Mouse (Mus musculus) T-cell, adult 2 months (primary cell): ENCODE results near the gene Glod4.

ENCODE experiments used
- DNase-seq: peaks from one replicate; pipeline ENCODE4 v3.0.0; 2022; ENCODE audit warnings: low spot score

Glod4 gene

GRCm38 (mm10) chr11:76201761-76202674 lies 41.5 kb downstream of the Glod4 start:
- DNase-seq: peak; percentile 42

- DNase-seq: no peak
Observed at GRCm38 (mm10) chr11:76196977-76197469, 46.5 kb downstream of the Glod4 start.

- no peak for DNase-seq
Observed at GRCm38 (mm10) chr11:76196275-76196976, 47.1 kb downstream of the Glod4 start.

GRCm38 (mm10) chr11:76186908-76187307 lies 56.6 kb downstream of the Glod4 start:
- no peak for DNase-seq

GRCm38 (mm10) chr11:76183745-76184144 lies 59.8 kb downstream of the Glod4 start:
- no peak for DNase-seq

- DNase-seq: no peak
Observed at GRCm38 (mm10) chr11:76180146-76180540, 63.4 kb downstream of the Glod4 start.

- DNase-seq: peak; percentile 78
Observed at GRCm38 (mm10) chr11:76179495-76180145, 63.9 kb downstream of the Glod4 start, which contains the start of the genes Vps53 and Fam57a. Gene Vps53 (minus strand): TSS chr11:76179647. Gene Fam57a (plus strand): TSS chr11:76179671.

- DNase-seq: no peak
Observed at GRCm38 (mm10) chr11:76178726-76179494, 64.6 kb downstream of the Glod4 start.

- no peak for DNase-seq
Observed at GRCm38 (mm10) chr11:76170207-76170606, 73.3 kb downstream of the Glod4 start.

GRCm38 (mm10) chr11:76168976-76169375 lies 74.5 kb downstream of the Glod4 start:
- no peak for DNase-seq

GRCm38 (mm10) chr11:76167079-76167765 lies 76.3 kb downstream of the Glod4 start:
- peak; percentile 65 for DNase-seq

GRCm38 (mm10) chr11:76166657-76167056 lies 76.9 kb downstream of the Glod4 start:
- no peak for DNase-seq

GRCm38 (mm10) chr11:76160251-76160650 lies 83.3 kb downstream of the Glod4 start:
- no peak for DNase-seq

- no peak for DNase-seq
Observed at GRCm38 (mm10) chr11:76158375-76158774, 85.2 kb downstream of the Glod4 start.

- no peak for DNase-seq
Observed at GRCm38 (mm10) chr11:76154861-76155260, 88.7 kb downstream of the Glod4 start.

- DNase-seq: no peak
Observed at GRCm38 (mm10) chr11:76154200-76154599, 89.3 kb downstream of the Glod4 start.

GRCm38 (mm10) chr11:76153236-76153951 lies 90.1 kb downstream of the Glod4 start:
- no peak for DNase-seq

GRCm38 (mm10) chr11:76150980-76151379 lies 92.5 kb downstream of the Glod4 start:
- no peak for DNase-seq

GRCm38 (mm10) chr11:76148055-76149008 lies 95.2 kb downstream of the Glod4 start:
- DNase-seq: no peak
